Mouse (Mus musculus): ENCODE data around the gene Pigl.
A peak's percentile ranks its signal among the peaks of the same experiment; 100 is the strongest.

Pigl gene

GRCm38 (mm10) chr11:62513311-62513710, 55.1 kb downstream of the Pigl start:
- DNase-seq (ENCODE audit: low spot score): no peak

GRCm38 (mm10) chr11:62518991-62519390, 60.7 kb downstream of the Pigl start:
- DNase-seq (ENCODE audit: low spot score): peak; percentile 38

GRCm38 (mm10) chr11:62522283-62522682, 64.0 kb downstream of the Pigl start:
- DNase-seq (ENCODE audit: low spot score): no peak

- DNase-seq (ENCODE audit: low spot score): no peak
These were observed 78.8 kb downstream of the Pigl start for GRCm38 (mm10) chr11:62537089-62537488.

GRCm38 (mm10) chr11:62537590-62537989, 79.3 kb downstream of the Pigl start:
- DNase-seq (ENCODE audit: low spot score): no peak

- peak; percentile 71 for DNase-seq (ENCODE audit: low spot score)
These were observed 80.2 kb downstream of the Pigl start for GRCm38 (mm10) chr11:62538321-62539088.

- DNase-seq (ENCODE audit: low spot score): peak; percentile 81
These were observed 81.0 kb downstream of the Pigl start, which contains the start of gene Cenpv for GRCm38 (mm10) chr11:62539089-62539890. TSS of gene Cenpv (minus strand) at chr11:62539261.

GRCm38 (mm10) chr11:62540167-62540566, 81.9 kb downstream of the Pigl start:
- DNase-seq (ENCODE audit: low spot score): no peak

- DNase-seq (ENCODE audit: low spot score): no peak
These were observed 82.7 kb downstream of the Pigl start for GRCm38 (mm10) chr11:62540969-62541368.

GRCm38 (mm10) chr11:62541581-62541980, 83.3 kb downstream of the Pigl start:
- DNase-seq (ENCODE audit: low spot score): no peak

- DNase-seq (ENCODE audit: low spot score): no peak
These were observed 85.7 kb downstream of the Pigl start for GRCm38 (mm10) chr11:62543991-62544390.

- DNase-seq (ENCODE audit: low spot score): peak; percentile 72
These were observed 91.5 kb downstream of the Pigl start for GRCm38 (mm10) chr11:62549782-62550181.

- DNase-seq (ENCODE audit: low spot score): peak; percentile 41
These were observed 92.0 kb downstream of the Pigl start for GRCm38 (mm10) chr11:62550227-62550685.

- peak; percentile 98 for DNase-seq (ENCODE audit: low spot score)
These were observed 92.5 kb downstream of the Pigl start, which contains the start of gene Ubb for GRCm38 (mm10) chr11:62550727-62551225. TSS of gene Ubb (plus strand) at chr11:62551171.

GRCm38 (mm10) chr11:62551226-62552119, 93.2 kb downstream of the Pigl start:
- peak; percentile 88 for DNase-seq (ENCODE audit: low spot score)

- no peak for DNase-seq (ENCODE audit: low spot score)
These were observed 94.9 kb downstream of the Pigl start for GRCm38 (mm10) chr11:62553186-62553585.

- no peak for DNase-seq (ENCODE audit: low spot score)
These were observed 95.4 kb downstream of the Pigl start for GRCm38 (mm10) chr11:62553633-62554032.

- no peak for DNase-seq (ENCODE audit: low spot score)
These were observed 96.0 kb downstream of the Pigl start for GRCm38 (mm10) chr11:62554163-62554855.

GRCm38 (mm10) chr11:62554934-62555517, 96.8 kb downstream of the Pigl start:
- no peak for DNase-seq (ENCODE audit: low spot score)

GRCm38 (mm10) chr11:62555896-62556412, 97.7 kb downstream of the Pigl start:
- DNase-seq (ENCODE audit: low spot score): no peak

Measured in ovary, postnatal 36 days (tissue).